Mouse (Mus musculus) heart, embryonic 15.5 days (tissue): ENCODE results near the gene Cd151. TPM values are rescaled to one million over a fixed set of nuclear protein-coding genes. Genes with fewer than 3 reads are reported as not detected.
A peak's percentile ranks its signal among the peaks of the same experiment; 100 is the strongest.

ENCODE experiments used
- ATAC-seq: fragments of 200-750 bp; cut with Nextera tagmentation; replicated peaks from 2 replicates; pipeline ENCODE4 v1.8.0; 2017; ENCODE audit warnings: low read depth, moderate TSS enrichment; ENCODE audit not compliant: insufficient number of reproducible peaks, insufficient read depth, low FRiP score
- H3K27ac ChIP-seq: fragments of 300-500 bp; sonication (generic); 2 replicates; pipeline ENCODE4 v1.5.1; 2015; ENCODE audit warnings: mild to moderate bottlenecking, inconsistent platforms
- H3K27me3 ChIP-seq: fragments of 300-500 bp; sonication (generic); 2 replicates; pipeline ENCODE4 v1.6.1; 2015; ENCODE audit warnings: inconsistent platforms
- H3K36me3 ChIP-seq: fragments of 300-500 bp; sonication (generic); 2 replicates; pipeline ENCODE4 v1.6.1; 2015; ENCODE audit warnings: mild to moderate bottlenecking, inconsistent platforms
- H3K4me1 ChIP-seq: fragments of 300-500 bp; sonication (generic); replicated peaks from 2 replicates; pipeline ENCODE4 v1.6.1; 2015; ENCODE audit warnings: inconsistent platforms
- H3K4me2 ChIP-seq: fragments of 300-500 bp; sonication (generic); 2 replicates; pipeline ENCODE4 v1.6.1; 2015; ENCODE audit warnings: inconsistent platforms, mild to moderate bottlenecking, moderate library complexity
- H3K4me3 ChIP-seq: fragments of 300-500 bp; sonication (generic); 2 replicates; pipeline ENCODE4 v1.5.1; 2015; ENCODE audit warnings: mild to moderate bottlenecking, inconsistent platforms
- H3K9ac ChIP-seq: fragments of 300-500 bp; sonication (generic); 2 replicates; pipeline ENCODE4 v1.6.1; 2015; ENCODE audit warnings: mild to moderate bottlenecking, inconsistent platforms
- H3K9me3 ChIP-seq: fragments of 300-500 bp; sonication (generic); replicated peaks from 2 replicates; pipeline ENCODE4 v1.6.1; 2016; ENCODE audit warnings: inconsistent platforms
- WGBS: fragments of 180-500 bp; shearing (Covaris S2); methylation state at CpG from one replicate; pipeline ENCODE4 v1.1.7; 2015; ENCODE audit warnings: mixed read lengths; 5-methylcytosine and 5-hydroxymethylcytosine counted together
- polyA plus RNA-seq: library from polyadenylated mRNA; unstranded; fragments of >200 nt; fragmentation: Nextera tagmentation; extraction: Ambion mirVana; gene quantifications from 2 replicates; pipeline ENCODE4 v1.2.1, GENCODE M21; 2015

Cd151 gene
- polyA plus RNA-seq, 1 experiment from 2014 or later, result 28.7 TPM

- no peaks in the 10 kb centered on the region for H3K9me3 ChIP-seq
- H3K9ac ChIP-seq, result peak within 1 kb of the TSS; percentile 90
- peaks cover 33% of the 10 kb centered on the region for H3K4me1 ChIP-seq
- peak; percentile 88 for ATAC-seq
- peak within 1 kb of the TSS; percentile 82 for H3K27ac ChIP-seq
- peaks cover 35% of the 10 kb centered on the region for H3K36me3 ChIP-seq
- under 1% methylated on average over 63 of the region's 63 CpGs for WGBS
- peak within 1 kb of the TSS; percentile 65 for H3K4me2 ChIP-seq
- H3K4me3 ChIP-seq, result peak within 1 kb of the TSS; percentile 78
- H3K27me3 ChIP-seq, result no peaks in the 10 kb centered on the region
These were observed 19.8 kb upstream of the Cd151 start, which contains the start of gene Rplp2 for GRCm38 (mm10) chr7:141447110-141447991. Gene Rplp2 (plus strand): TSS chr7:141447370.

GRCm38 (mm10) chr7:141451928-141452327 lies 15.3 kb upstream of the Cd151 start:
- ATAC-seq, result no peak
- H3K9ac ChIP-seq, result no peak overlapping the region
- no peak overlapping the region for H3K4me2 ChIP-seq
- H3K27ac ChIP-seq, result no peak overlapping the region
- H3K9me3 ChIP-seq, result no peaks in the 10 kb centered on the region
- no peaks in the 10 kb centered on the region for H3K27me3 ChIP-seq
- H3K4me1 ChIP-seq, result peaks cover 27% of the 10 kb centered on the region
- H3K4me3 ChIP-seq, result no peak overlapping the region
- peaks cover 35% of the 10 kb centered on the region for H3K36me3 ChIP-seq

- 75% methylated on average over 2 of the region's 2 CpGs for WGBS
- H3K27me3 ChIP-seq, result no peaks in the 10 kb centered on the region
- no peak overlapping the region for H3K9ac ChIP-seq
- no peaks in the 10 kb centered on the region for H3K9me3 ChIP-seq
- peaks cover 23% of the 10 kb centered on the region for H3K4me1 ChIP-seq
- H3K4me2 ChIP-seq, result no peak overlapping the region
- ATAC-seq, result no peak
- H3K4me3 ChIP-seq, result no peak overlapping the region
- no peak overlapping the region for H3K27ac ChIP-seq
- H3K36me3 ChIP-seq, result peaks cover 35% of the 10 kb centered on the region
These were observed 13.6 kb upstream of the Cd151 start for GRCm38 (mm10) chr7:141453636-141454035.

DNA sequence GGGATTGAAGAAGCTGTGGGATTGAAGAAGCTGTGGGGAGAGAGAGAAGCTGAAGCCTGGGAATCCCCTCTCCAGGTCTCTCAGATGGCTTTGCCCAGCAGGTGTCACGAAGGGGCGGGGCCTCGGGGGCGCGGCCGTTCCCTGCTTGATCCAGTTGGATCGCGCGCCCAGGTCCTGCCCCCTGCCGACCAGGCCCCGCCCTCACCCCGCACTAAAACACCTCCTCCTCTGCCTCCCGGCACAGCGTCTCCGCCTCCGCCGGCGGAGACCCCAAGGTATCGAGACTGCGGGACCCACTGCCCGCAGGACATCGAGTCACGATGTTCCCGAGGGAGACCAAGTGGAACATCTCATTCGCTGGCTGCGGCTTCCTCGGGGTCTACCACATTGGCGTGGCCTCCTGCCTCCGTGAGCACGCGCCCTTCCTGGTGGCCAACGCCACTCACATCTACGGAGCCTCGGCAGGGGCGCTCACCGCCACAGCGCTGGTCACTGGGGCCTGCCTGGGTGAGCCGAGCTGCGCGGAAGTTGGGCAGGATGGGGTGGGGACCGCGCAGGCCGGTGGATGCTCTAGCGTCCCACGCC lies 12.1 kb upstream of the Cd151 start, which contains the start of gene Pnpla2:
Gene Pnpla2 (plus strand): TSS at position 232 of the 585 bp plus-strand sequence.
- peaks cover 32% of the 10 kb centered on the region for H3K36me3 ChIP-seq
- peak; percentile 84 for ATAC-seq
- under 1% methylated on average over 45 of the region's 45 CpGs for WGBS

GRCm38 (mm10) chr7:141455610-141456314 lies 11.4 kb upstream of the Cd151 start:
- H3K9me3 ChIP-seq, result no peaks in the 10 kb centered on the region
- peaks cover under 1% of the 10 kb centered on the region for H3K27me3 ChIP-seq
- peak overlapping the region; percentile 91 for H3K4me2 ChIP-seq
- peak overlapping the region; percentile 75 for H3K4me3 ChIP-seq
- peak overlapping the region; percentile 77 for H3K9ac ChIP-seq
- 2% methylated on average over 23 of the region's 23 CpGs for WGBS
- H3K36me3 ChIP-seq, result peaks cover 26% of the 10 kb centered on the region
- peaks cover 22% of the 10 kb centered on the region for H3K4me1 ChIP-seq
- peak; percentile 60 for ATAC-seq
- H3K27ac ChIP-seq, result peak overlapping the region; percentile 94

More for the DNA sequence above, 12.1 kb upstream of the Cd151 start, which contains the start of gene Pnpla2:
- H3K4me1 ChIP-seq, result peaks cover 21% of the 10 kb centered on the region
- peak within 1 kb of the TSS; percentile 91 for H3K4me2 ChIP-seq
- peak within 1 kb of the TSS; percentile 77 for H3K9ac ChIP-seq
- peak within 1 kb of the TSS; percentile 94 for H3K27ac ChIP-seq
- H3K9me3 ChIP-seq, result no peaks in the 10 kb centered on the region
- H3K4me3 ChIP-seq, result peak within 1 kb of the TSS; percentile 75
- H3K27me3 ChIP-seq, result no peaks in the 10 kb centered on the region

- Histone ChIP-seq H3K4me3 (no peak overlapping the region), H3K4me2 (peak overlapping the region; percentile 91), H3K4me1 (peaks cover 32% of the 10 kb centered on the region), H3K9ac (no peak overlapping the region; the same call in 1 of the 2 replicates), H3K36me3 (peaks cover 18% of the 10 kb centered on the region), H3K9me3 (no peaks in the 10 kb centered on the region), H3K27ac (no peak overlapping the region), H3K27me3 (peaks cover 3% of the 10 kb centered on the region)
- ATAC-seq, result no peak
- WGBS, result 79% methylated on average over 6 of the region's 6 CpGs
These were observed 10.5 kb upstream of the Cd151 start for GRCm38 (mm10) chr7:141456739-141457138.

DNA sequence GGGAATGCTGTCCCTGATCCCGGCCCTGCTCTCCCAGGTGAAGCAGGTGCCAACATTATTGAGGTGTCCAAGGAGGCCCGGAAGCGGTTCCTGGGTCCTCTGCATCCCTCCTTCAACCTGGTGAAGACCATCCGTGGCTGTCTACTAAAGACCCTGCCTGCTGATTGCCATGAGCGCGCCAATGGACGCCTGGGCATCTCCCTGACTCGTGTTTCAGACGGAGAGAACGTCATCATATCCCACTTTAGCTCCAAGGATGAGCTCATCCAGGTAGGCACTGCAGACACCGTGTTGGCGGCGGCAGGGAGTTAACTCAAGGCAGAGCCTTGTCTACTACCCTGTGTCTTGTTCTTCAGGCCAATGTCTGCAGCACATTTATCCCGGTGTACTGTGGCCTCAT lies 10.0 kb upstream of the Cd151 start:
- 88% methylated on average over 14 of the region's 14 CpGs for WGBS
- no peak overlapping the region for H3K4me2 ChIP-seq
- peaks cover 13% of the 10 kb centered on the region; the same call in 1 of the 2 replicates for H3K36me3 ChIP-seq
- peaks cover 7% of the 10 kb centered on the region for H3K27me3 ChIP-seq
- H3K9me3 ChIP-seq, result no peaks in the 10 kb centered on the region
- no peak overlapping the region for H3K4me3 ChIP-seq
- no peak overlapping the region for H3K9ac ChIP-seq
- no peak for ATAC-seq
- no peak overlapping the region for H3K27ac ChIP-seq
- peaks cover 37% of the 10 kb centered on the region for H3K4me1 ChIP-seq

DNA sequence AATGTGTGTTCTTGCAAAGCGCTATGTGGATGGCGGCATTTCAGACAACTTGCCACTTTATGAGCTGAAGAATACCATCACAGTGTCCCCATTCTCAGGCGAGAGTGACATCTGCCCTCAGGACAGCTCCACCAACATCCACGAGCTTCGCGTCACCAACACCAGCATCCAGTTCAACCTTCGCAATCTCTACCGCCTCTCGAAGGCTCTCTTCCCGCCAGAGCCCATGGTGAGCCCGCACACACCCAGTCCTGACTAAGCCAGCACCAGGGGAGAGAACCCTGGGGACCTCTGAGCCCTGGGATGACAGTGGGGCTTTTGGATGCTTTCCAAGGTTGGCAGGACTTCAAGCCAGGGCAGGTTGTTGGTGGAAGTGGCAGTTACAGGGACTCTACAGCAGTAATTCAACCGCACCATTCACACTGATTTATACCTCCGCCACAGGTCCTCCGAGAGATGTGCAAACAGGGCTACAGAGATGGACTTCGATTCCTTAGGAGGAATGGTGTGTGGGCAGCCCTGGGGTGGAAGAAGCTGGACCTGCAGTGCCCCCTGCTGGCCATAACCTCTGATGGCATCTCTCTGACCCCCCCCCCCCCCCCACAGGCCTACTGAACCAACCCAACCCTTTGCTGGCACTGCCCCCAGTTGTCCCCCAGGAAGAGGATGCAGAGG lies 9.1 kb upstream of the Cd151 start:
- H3K27me3 ChIP-seq, result peaks cover 15% of the 10 kb centered on the region

GRCm38 (mm10) chr7:141458661-141459060 lies 8.5 kb upstream of the Cd151 start:
- H3K36me3 ChIP-seq, result peaks cover 12% of the 10 kb centered on the region; the same call in 1 of the 2 replicates
- no peaks in the 10 kb centered on the region for H3K9me3 ChIP-seq
- no peak overlapping the region for H3K27ac ChIP-seq
- WGBS, result 88% methylated on average over 11 of the region's 11 CpGs
- peaks cover 20% of the 10 kb centered on the region for H3K27me3 ChIP-seq
- H3K9ac ChIP-seq, result no peak overlapping the region
- no peak for ATAC-seq
- no peak overlapping the region for H3K4me3 ChIP-seq
- H3K4me2 ChIP-seq, result no peak overlapping the region
- H3K4me1 ChIP-seq, result peaks cover 45% of the 10 kb centered on the region

More for the DNA sequence above, 9.1 kb upstream of the Cd151 start:
- Histone ChIP-seq H3K4me3 (no peak overlapping the region), H3K9ac (no peak overlapping the region), H3K9me3 (no peaks in the 10 kb centered on the region), H3K4me2 (no peak overlapping the region), H3K36me3 (peaks cover 12% of the 10 kb centered on the region; the same call in 1 of the 2 replicates), H3K4me1 (peaks cover 41% of the 10 kb centered on the region), H3K27ac (no peak overlapping the region)
- 77% methylated on average over 15 of the region's 15 CpGs for WGBS
- no peak for ATAC-seq

DNA sequence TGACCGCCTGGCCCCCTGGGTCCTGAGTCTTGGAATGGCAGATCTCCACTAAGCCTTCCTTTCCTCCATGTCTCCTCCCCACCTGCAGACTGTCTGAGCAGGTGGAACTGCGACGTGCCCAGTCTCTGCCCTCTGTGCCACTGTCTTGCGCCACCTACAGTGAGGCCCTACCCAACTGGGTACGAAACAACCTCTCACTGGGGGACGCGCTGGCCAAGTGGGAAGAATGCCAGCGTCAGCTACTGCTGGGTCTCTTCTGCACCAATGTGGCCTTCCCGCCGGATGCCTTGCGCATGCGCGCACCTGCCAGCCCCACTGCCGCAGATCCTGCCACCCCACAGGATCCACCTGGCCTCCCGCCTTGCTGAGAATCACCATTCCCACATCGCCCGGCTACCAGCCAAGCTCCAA lies 7.9 kb upstream of the Cd151 start:
- ATAC-seq, result no peak
- H3K9ac ChIP-seq, result no peak overlapping the region
- H3K27ac ChIP-seq, result no peak overlapping the region
- H3K27me3 ChIP-seq, result peaks cover 26% of the 10 kb centered on the region
- 87% methylated on average over 17 of the region's 17 CpGs for WGBS
- H3K4me1 ChIP-seq, result peaks cover 45% of the 10 kb centered on the region
- peaks cover 12% of the 10 kb centered on the region; the same call in 1 of the 2 replicates for H3K36me3 ChIP-seq
- no peak overlapping the region for H3K4me3 ChIP-seq
- H3K4me2 ChIP-seq, result no peak overlapping the region
- no peaks in the 10 kb centered on the region for H3K9me3 ChIP-seq
